Mouse (Mus musculus) testis, adult 2 months (tissue): ENCODE measurements around the gene Mical2.

Source experiments
- CTCF ChIP-seq: fragments of 200-500 bp; IDR thresholded peaks from 2 replicates; pipeline ENCODE4 v1.5.1; 2012; ENCODE audit warnings: low read depth, mild to moderate bottlenecking, inconsistent platforms, low read length, moderate library complexity; ENCODE audit not compliant: control insufficient read depth, insufficient read depth, insufficient replicate concordance
- POLR2A ChIP-seq: fragments of 200-500 bp; IDR thresholded peaks from 2 replicates; pipeline ENCODE4 v1.6.1; 2012; ENCODE audit warnings: low read depth, mild to moderate bottlenecking, inconsistent platforms, low read length, moderate library complexity; ENCODE audit not compliant: control insufficient read depth

GRCm38 (mm10) chr7:112413286-112413685 is 187.6 kb downstream of the Mical2 start:
- TF ChIP-seq CTCF (no peak), POLR2A (no peak)
